Mouse (Mus musculus): ENCODE measurements at regions not wholly inside any gene's neighbourhood (a gene's known extent, or its start where the extent isn't known, plus 50 kb on each side); places are given as distances from the start of the nearest gene placed in this dataset.

DNA sequence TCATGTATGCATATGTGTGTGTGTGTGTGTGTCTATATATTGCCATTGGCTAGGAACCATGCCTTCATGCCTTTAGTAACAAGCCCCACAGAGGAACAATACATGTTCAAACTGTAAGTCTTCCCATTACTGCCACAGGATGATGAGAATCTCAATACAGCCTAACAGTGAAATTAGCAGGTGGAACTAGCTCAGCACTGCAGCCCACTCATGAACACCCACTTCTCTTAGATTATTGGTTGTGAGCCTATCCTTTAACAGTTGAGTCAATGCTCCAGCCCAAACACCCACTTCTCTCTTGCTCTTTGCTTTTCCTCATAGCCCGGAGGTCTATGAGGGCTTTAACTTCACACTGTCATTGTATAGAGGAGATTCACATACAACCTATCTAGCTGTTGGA lies 287.5 kb upstream of the Plxna2 start:
- TF ChIP-seq CTCF (IDR thresholded peaks at IDR 0.05; ENCODE audit: control insufficient read depth, insufficient read depth, low read length) (no peak), POLR2A (IDR thresholded peaks at IDR 0.05; ENCODE audit: borderline replicate concordance, control insufficient read depth, low read depth, low read length) (no peak)
